Mouse (Mus musculus): ENCODE results near the gene Rasl2-9.

DNA sequence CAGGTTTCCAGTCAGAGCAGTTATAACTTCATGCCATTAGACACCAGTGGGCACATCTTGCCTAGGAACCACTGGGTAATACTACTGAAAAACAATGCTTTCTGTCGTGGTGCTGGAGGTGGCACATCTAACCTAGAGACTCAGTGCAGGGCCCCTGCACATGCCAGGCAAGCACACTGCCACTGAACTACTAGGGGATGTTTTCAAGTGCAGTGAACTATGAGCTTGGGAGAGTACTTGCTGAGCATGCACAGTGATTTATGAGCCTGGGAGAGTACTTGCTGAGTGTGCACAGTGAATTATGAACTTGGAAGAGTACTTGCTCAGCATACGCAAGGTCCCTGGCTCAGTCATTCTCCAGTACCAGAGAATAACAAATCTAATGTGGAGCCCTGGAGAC is 23.2 kb downstream of the Rasl2-9 start:
- no peak for TF ChIP-seq POLR2A (IDR thresholded peaks at IDR 0.05; ENCODE audit: insufficient read depth, low read depth, low read length)
- TF ChIP-seq CTCF (IDR thresholded peaks at IDR 0.05) = no peak
- TF ChIP-seq EP300 (IDR thresholded peaks at IDR 0.05; ENCODE audit: insufficient read depth, low read depth, low read length) = no peak
